Mouse (Mus musculus) megakaryocyte-erythroid progenitor cell, adult 5-6 weeks (primary cell): ENCODE measurements around the gene Sergef. TPM values are rescaled to one million over a fixed set of nuclear protein-coding genes. Genes with fewer than 3 reads are reported as not detected.
A peak's percentile ranks its signal among the peaks of the same experiment; 100 is the strongest.

Source experiments
- ATAC-seq: replicated peaks from 2 replicates; pipeline ENCODE4 v1.8.0; 2016; ENCODE audit warnings: mild to moderate bottlenecking, inconsistent platforms; ENCODE audit not compliant: severe bottlenecking, poor library complexity, low FRiP score, low TSS enrichment
- total RNA-seq, 2 experiments: library from RNA; stranded (forward) in 1 of 2; stranded (reverse) in 1 of 2; fragments of 200-1000, 215-1000 nt in 1 of 2; fragments of >200 nt in 1 of 2; fragmentation: Nextera tagmentation in 1 of 2; gene quantifications; 2 replicates each; pipeline ENCODE4 v1.2.3; 2014 to 2017

The Sergef gene
- total RNA-seq, 2 experiments from 2014 or later, result 8.6 to 9.0 TPM

DNA sequence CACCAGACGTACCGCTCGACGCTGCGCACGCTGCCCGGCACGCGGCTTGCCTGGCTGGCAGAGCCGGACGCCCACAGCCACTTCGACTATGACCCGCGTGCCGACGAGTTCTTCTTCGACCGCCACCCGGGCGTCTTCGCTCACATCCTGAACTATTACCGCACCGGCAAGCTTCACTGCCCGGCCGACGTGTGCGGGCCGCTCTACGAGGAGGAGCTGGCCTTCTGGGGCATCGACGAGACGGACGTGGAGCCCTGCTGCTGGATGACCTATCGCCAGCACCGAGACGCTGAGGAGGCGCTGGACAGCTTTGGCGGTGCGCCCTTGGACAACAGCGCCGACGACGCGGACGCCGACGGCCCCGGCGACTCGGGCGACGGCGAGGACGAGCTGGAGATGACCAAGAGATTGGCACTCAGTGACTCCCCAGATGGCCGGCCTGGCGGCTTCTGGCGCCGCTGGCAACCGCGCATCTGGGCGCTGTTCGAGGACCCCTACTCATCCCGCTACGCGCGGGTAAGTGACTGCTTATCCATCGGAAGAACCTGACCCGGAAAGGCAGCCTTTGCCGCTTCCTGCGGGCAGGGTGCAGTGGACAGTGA is 241.8 kb downstream of the Sergef start:
- no peak for ATAC-seq

GRCm38 (mm10) chr7:46396928-46397731 is 242.5 kb downstream of the Sergef start:
- 0 out of 2 replicates have a peak, but pooled peaks have one; percentile 3 for ATAC-seq

GRCm38 (mm10) chr7:46396231-46396927 is 243.2 kb downstream of the Sergef start, which contains the start of gene Kcnc1:
TSS of gene Kcnc1 (plus strand) at chr7:46396497.
- ATAC-seq, result peak; percentile 77

DNA sequence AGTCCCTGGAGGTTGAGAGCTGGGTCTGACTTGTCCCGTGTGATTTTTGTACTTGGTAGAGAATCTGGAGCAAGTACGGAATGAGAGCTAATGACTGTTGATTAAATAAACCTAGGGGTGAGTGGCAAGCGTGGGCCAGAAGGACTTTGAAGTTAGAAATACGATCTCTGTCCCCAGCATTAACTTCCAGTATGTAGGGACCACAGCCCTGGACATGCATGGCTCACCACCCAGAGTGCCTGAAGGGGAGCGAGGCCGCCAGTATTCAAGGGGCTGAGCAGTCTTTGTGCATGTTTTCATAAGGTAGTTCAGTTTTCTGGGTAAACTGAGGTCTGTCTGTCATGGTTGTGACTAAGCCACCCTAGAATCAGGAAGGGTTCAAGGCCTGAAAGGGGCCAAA is 244.0 kb downstream of the Sergef start:
- ATAC-seq, result no peak

DNA sequence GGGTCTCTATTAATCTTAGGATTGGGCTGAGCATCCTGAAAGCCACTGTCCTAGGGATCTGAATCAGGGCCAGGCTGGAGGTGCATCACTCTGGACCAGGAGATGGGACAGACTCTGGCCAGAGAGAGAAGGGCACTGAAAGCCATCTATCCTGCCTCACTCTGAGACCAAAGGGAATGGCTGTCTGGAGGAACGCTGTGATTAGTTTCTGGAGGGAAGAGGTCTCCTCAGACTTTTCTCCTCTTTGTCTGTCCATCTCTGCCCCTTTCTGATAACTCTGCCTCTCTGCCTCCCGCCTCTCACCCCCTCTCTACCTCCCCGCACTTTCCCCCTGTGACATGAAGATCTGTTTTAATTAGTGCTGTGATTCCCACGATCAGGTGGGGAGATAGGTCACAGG is 244.7 kb downstream of the Sergef start:
- ATAC-seq, result no peak

- ATAC-seq, result no peak
Measured at GRCm38 (mm10) chr7:46393718-46394511, 245.7 kb downstream of the Sergef start.

Other genes with a start within 250 kb of the Sergef start
- 1.1 and 10.7 TPM in 2 replicates for gene Kcnc1, start 243.3 kb downstream of the Sergef start, total RNA-seq (2014; fragmentation: Nextera tagmentation)
- 0.19 and 0.84 TPM in 2 replicates for gene Kcnc1, start 243.3 kb downstream of the Sergef start, total RNA-seq (2017)
- gene Tph1, start 32.7 kb upstream of the Sergef start, total RNA-seq (2014; fragmentation: Nextera tagmentation), result not detected in 2 replicates
- not detected in 2 replicates for gene Tph1, start 32.7 kb upstream of the Sergef start, total RNA-seq (2017)
- gene Saal1, start 70.9 kb upstream of the Sergef start, total RNA-seq (2014; fragmentation: Nextera tagmentation), result 19.2 and 19.7 TPM in 2 replicates
- 20.5 and 23.1 TPM in 2 replicates for gene Saal1, start 70.9 kb upstream of the Sergef start, total RNA-seq (2017)
- not detected in 2 replicates for gene Saa3, start 75.9 kb upstream of the Sergef start, total RNA-seq (2014; fragmentation: Nextera tagmentation)
- gene Saa3, start 75.9 kb upstream of the Sergef start, total RNA-seq (2017), result not detected in 2 replicates
- gene Saa4, start 92.8 kb upstream of the Sergef start, total RNA-seq (2014; fragmentation: Nextera tagmentation), result not detected in 2 replicates
- gene Saa4, start 92.8 kb upstream of the Sergef start, total RNA-seq (2017), result not detected in 2 replicates
- not detected in 2 replicates for gene Saa1, start 103.2 kb upstream of the Sergef start, total RNA-seq (2014; fragmentation: Nextera tagmentation)
- gene Saa1, start 103.2 kb upstream of the Sergef start, total RNA-seq (2017), result not detected in 2 replicates
- not detected in 2 replicates for gene Saa2, start 112.0 kb upstream of the Sergef start, total RNA-seq (2014; fragmentation: Nextera tagmentation)
- not detected in 2 replicates for gene Saa2, start 112.0 kb upstream of the Sergef start, total RNA-seq (2017)
- gene Hps5, start 156.3 kb upstream of the Sergef start, total RNA-seq (2014; fragmentation: Nextera tagmentation), result 21.2 and 21.7 TPM in 2 replicates
- gene Hps5, start 156.3 kb upstream of the Sergef start, total RNA-seq (2017), result 16.2 and 25.1 TPM in 2 replicates
- 64.4 and 68.6 TPM in 2 replicates for gene Gtf2h1, start 156.3 kb upstream of the Sergef start, total RNA-seq (2014; fragmentation: Nextera tagmentation)
- 144 and 158 TPM in 2 replicates for gene Gtf2h1, start 156.3 kb upstream of the Sergef start, total RNA-seq (2017)
- gene Ldha, start 201.7 kb upstream of the Sergef start, total RNA-seq (2014; fragmentation: Nextera tagmentation), result 663 and 668 TPM in 2 replicates
- 397 and 483 TPM in 2 replicates for gene Ldha, start 201.7 kb upstream of the Sergef start, total RNA-seq (2017)
- not detected in 2 replicates for gene Ldhc, start 221.4 kb upstream of the Sergef start, total RNA-seq (2014; fragmentation: Nextera tagmentation)
- gene Ldhc, start 221.4 kb upstream of the Sergef start, total RNA-seq (2017), result not detected in 2 replicates